Mouse (Mus musculus) megakaryocyte, adult 5-6 weeks (primary cell): Measurements from ENCODE around the gene Zfyve26. TPM values are rescaled to one million over a fixed set of nuclear protein-coding genes. Genes with fewer than 3 reads are reported as not detected.
"Not testable (repeated sequence)": the region's sequence is repeated elsewhere in the genome, so short reads cannot be mapped to it uniquely, and the experiment has no call there.

Source experiments
- ATAC-seq: 2 replicates; pipeline ENCODE4 v1.8.0; 2016; ENCODE audit warnings: mild to moderate bottlenecking, inconsistent platforms; ENCODE audit not compliant: poor library complexity, severe bottlenecking
- total RNA-seq, 2 experiments: library from RNA; stranded (forward) in 1 of 2; stranded (reverse) in 1 of 2; fragments of 153-499, 151-499 nt in 1 of 2; fragments of 221-1000, 200-1000 nt in 1 of 2; gene quantifications; 2 replicates each; pipeline versions ENCODE4 v1.2.3 to v1.2.4; 2015 to 2017

Zfyve26 gene
- total RNA-seq, 2 experiments from 2014 or later = 19.7 to 41.6 TPM

GRCm38 (mm10) chr12:79272604-79273003 lies 23.5 kb downstream of the Zfyve26 start:
- no peak for ATAC-seq

- 0 out of 2 replicates have a peak, but pooled peaks have one; percentile 56 for ATAC-seq
Measured at GRCm38 (mm10) chr12:79261035-79261434, 35.1 kb downstream of the Zfyve26 start.

GRCm38 (mm10) chr12:79260154-79260553 lies 36.0 kb downstream of the Zfyve26 start:
- no peak for ATAC-seq

- ATAC-seq = peak; percentile 85
Measured at GRCm38 (mm10) chr12:79254975-79255374, 41.1 kb downstream of the Zfyve26 start.

GRCm38 (mm10) chr12:79253294-79254053 lies 42.6 kb downstream of the Zfyve26 start:
- peak; percentile 88 for ATAC-seq

GRCm38 (mm10) chr12:79248110-79248509 lies 48.0 kb downstream of the Zfyve26 start:
- no peak for ATAC-seq

- ATAC-seq = no peak
Measured at GRCm38 (mm10) chr12:79242921-79243320, 53.2 kb downstream of the Zfyve26 start.

- ATAC-seq = no peak
Measured at GRCm38 (mm10) chr12:79241985-79242384, 54.1 kb downstream of the Zfyve26 start.

GRCm38 (mm10) chr12:79235485-79236080 lies 60.5 kb downstream of the Zfyve26 start:
- ATAC-seq = peak; percentile 98

GRCm38 (mm10) chr12:79217511-79217910 lies 78.6 kb downstream of the Zfyve26 start:
- no peak for ATAC-seq

- ATAC-seq = no peak
Measured at GRCm38 (mm10) chr12:79211447-79211846, 84.7 kb downstream of the Zfyve26 start.

- ATAC-seq = peak; percentile 97
Measured at GRCm38 (mm10) chr12:79208703-79209464, 87.2 kb downstream of the Zfyve26 start, which contains the start of gene Rdh12. Gene Rdh12, plus strand, starts transcription at chr12:79208914.

- no peak for ATAC-seq
Measured at GRCm38 (mm10) chr12:79201882-79202281, 94.2 kb downstream of the Zfyve26 start.

- no peak for ATAC-seq
Measured at GRCm38 (mm10) chr12:79197105-79197504, 99.0 kb downstream of the Zfyve26 start.

GRCm38 (mm10) chr12:79193441-79193840 lies 102.7 kb downstream of the Zfyve26 start:
- ATAC-seq = peak; percentile 59

- ATAC-seq = no peak
Measured at GRCm38 (mm10) chr12:79192193-79192592, 103.9 kb downstream of the Zfyve26 start, which contains the start of gene Rdh11. Gene Rdh11, minus strand, starts transcription at chr12:79192293.

GRCm38 (mm10) chr12:79191701-79192100 lies 104.4 kb downstream of the Zfyve26 start:
- ATAC-seq = peak; percentile 90

GRCm38 (mm10) chr12:79190931-79191673 lies 105.0 kb downstream of the Zfyve26 start:
- peak; percentile 84 for ATAC-seq

- not testable (repeated sequence) for ATAC-seq
Measured at GRCm38 (mm10) chr12:79185160-79185559, 110.9 kb downstream of the Zfyve26 start.
